Mouse (Mus musculus) forebrain, postnatal 0 days (tissue): Measurements from ENCODE around the gene Sipa1l2. TPM values are rescaled to one million over a fixed set of nuclear protein-coding genes. Genes with fewer than 3 reads are reported as not detected.

Source experiments
- ATAC-seq: fragments of 200-750 bp; cut with Nextera tagmentation; 2 replicates; pipeline ENCODE4 v1.8.0; 2017; ENCODE audit warnings: mild to moderate bottlenecking, moderate library complexity
- DNase-seq: peaks from one replicate; pipeline ENCODE4 v3.0.0-alpha.2; 2015
- H3K27ac ChIP-seq: fragments of 300-500 bp; sonication (generic); 2 replicates; pipeline ENCODE4 v1.5.1; 2014; ENCODE audit warnings: low read depth, mild to moderate bottlenecking, antibody characterized with exemption, low read length, moderate library complexity, mixed read lengths
- H3K27me3 ChIP-seq: fragments of 300-500 bp; sonication (generic); 2 replicates; pipeline ENCODE4 v1.6.1; 2014; ENCODE audit warnings: mild to moderate bottlenecking, low read length, mixed read lengths; ENCODE audit not compliant: insufficient read depth
- H3K36me3 ChIP-seq: fragments of 300-500 bp; sonication (generic); 2 replicates; pipeline ENCODE4 v1.6.1; 2014; ENCODE audit warnings: mild to moderate bottlenecking, moderate library complexity; ENCODE audit not compliant: insufficient read depth
- H3K4me1 ChIP-seq: fragments of 300-500 bp; sonication (generic); 2 replicates; pipeline ENCODE4 v1.6.1; 2014; ENCODE audit warnings: antibody characterized with exemption; ENCODE audit not compliant: insufficient read depth
- H3K4me2 ChIP-seq: fragments of 300-500 bp; sonication (generic); 2 replicates; pipeline ENCODE4 v1.6.1; 2014; ENCODE audit warnings: low read depth, mild to moderate bottlenecking, moderate library complexity
- H3K4me3 ChIP-seq: fragments of 300-500 bp; sonication (generic); 2 replicates; pipeline ENCODE4 v1.5.1; 2014; ENCODE audit warnings: low read depth, low read length, mixed read lengths
- H3K9ac ChIP-seq: fragments of 300-500 bp; sonication (generic); 2 replicates; pipeline ENCODE4 v1.6.1; 2014; ENCODE audit warnings: mild to moderate bottlenecking
- H3K9me3 ChIP-seq: fragments of 300-500 bp; sonication (generic); 2 replicates; pipeline ENCODE4 v1.6.1; 2016; ENCODE audit warnings: low read length
- CTCF ChIP-seq: sonication (generic); IDR thresholded peaks from 2 replicates; pipeline ENCODE4 v1.5.1; 2016; ENCODE audit warnings: antibody characterized with exemption, control low read depth, low read depth
- WGBS: fragments of 180-500 bp; shearing (Covaris S2); extraction: QIAGEN DNeasy Blood & Tissue Kit; methylation state at CpG from one replicate; pipeline ENCODE4 v1.1.7; 2014; 5-methylcytosine and 5-hydroxymethylcytosine counted together
- polyA plus RNA-seq: library from polyadenylated mRNA; unstranded; fragments of >200 nt; fragmentation: Nextera tagmentation; extraction: Ambion mirVana; gene quantifications from 2 replicates; pipeline ENCODE4 v1.2.1, GENCODE M21; 2015
- total RNA-seq: library from RNA; depleted of rRNA; stranded (reverse); fragments of >200 nt; gene quantifications from 2 replicates; pipeline ENCODE4 v1.2.3, GENCODE M21; 2014

Sipa1l2 gene
- total and polyA plus RNA-seq, 2 experiments from 2014 or later, result 10.6 to 44.3 TPM

DNA sequence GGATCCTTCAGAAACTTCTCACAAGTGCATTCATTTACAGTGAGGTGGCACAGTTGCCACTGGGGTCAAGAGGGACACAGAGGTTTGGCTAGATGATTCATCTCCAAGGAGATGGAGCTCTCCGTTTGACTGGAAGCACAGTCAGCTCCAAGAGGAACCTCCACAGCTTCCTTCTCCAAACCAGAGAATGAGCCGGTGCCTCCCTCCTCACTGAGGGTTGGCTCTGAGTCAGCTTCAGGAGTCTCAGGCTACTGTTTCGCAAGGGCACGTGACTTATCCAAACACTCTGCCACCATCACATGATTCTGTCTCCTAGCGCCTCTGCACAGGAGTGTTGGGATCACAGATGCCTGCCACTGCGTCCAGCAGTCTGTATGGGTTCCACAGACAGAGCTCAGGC, 153.5 kb downstream of the Sipa1l2 start:
- no peak overlapping the region for H3K4me2 ChIP-seq
- H3K27ac ChIP-seq, result no peak overlapping the region
- DNase-seq (no peak), ATAC-seq (peak; percentile 25)
- H3K9me3 ChIP-seq, result no peaks in the 10 kb centered on the region
- TF ChIP-seq CTCF, result no peak
- H3K4me3 ChIP-seq, result no peak overlapping the region
- no peaks in the 10 kb centered on the region for H3K27me3 ChIP-seq
- 80% methylated on average over 6 of the region's 6 CpGs for WGBS
- no peaks in the 10 kb centered on the region for H3K4me1 ChIP-seq
- H3K9ac ChIP-seq, result no peak overlapping the region
- H3K36me3 ChIP-seq, result peaks cover 18% of the 10 kb centered on the region; the same call in 1 of the 2 replicates

DNA sequence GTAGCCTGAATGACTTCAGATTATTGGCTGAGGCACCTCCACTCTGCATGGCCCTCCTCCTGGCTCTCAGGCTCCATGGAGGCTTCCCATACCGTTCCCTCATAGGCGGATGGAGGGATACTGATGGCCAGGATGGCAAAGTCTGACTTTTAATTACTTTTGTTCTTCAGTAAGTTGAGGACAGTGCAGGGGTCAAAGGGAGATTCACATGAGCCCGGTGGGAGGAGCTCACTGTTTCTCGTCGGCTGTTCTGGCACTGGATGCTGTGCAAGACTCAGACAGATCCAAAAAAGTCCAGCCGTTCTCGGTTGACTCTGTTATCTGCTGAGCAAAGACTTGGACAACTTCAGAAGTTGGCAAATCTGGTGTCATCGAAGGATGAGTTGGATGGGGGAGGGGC, 155.0 kb downstream of the Sipa1l2 start:
- no peak for DNase-seq
- no peak for TF ChIP-seq CTCF

GRCm38 (mm10) chr8:125413001-125413909, 156.4 kb downstream of the Sipa1l2 start:
- WGBS, result 34% methylated on average over 13 of the region's 13 CpGs
- H3K9ac ChIP-seq, result no peak overlapping the region
- no peak for TF ChIP-seq CTCF
- DNase-seq (no peak), ATAC-seq (no peak)
- no peaks in the 10 kb centered on the region for H3K4me1 ChIP-seq
- no peak overlapping the region for H3K27ac ChIP-seq
- H3K36me3 ChIP-seq, result no peaks in the 10 kb centered on the region
- H3K4me2 ChIP-seq, result no peak overlapping the region
- H3K4me3 ChIP-seq, result no peak overlapping the region
- H3K27me3 ChIP-seq, result no peaks in the 10 kb centered on the region
- H3K9me3 ChIP-seq, result no peaks in the 10 kb centered on the region

More for the DNA sequence above, 155.0 kb downstream of the Sipa1l2 start:
- no peak overlapping the region for H3K27ac ChIP-seq
- H3K4me1 ChIP-seq, result no peaks in the 10 kb centered on the region
- 0 out of 2 replicates have a peak, but pooled peaks cover 9% of the 10 kb centered on the region for H3K36me3 ChIP-seq
- H3K9me3 ChIP-seq, result no peaks in the 10 kb centered on the region
- H3K9ac ChIP-seq, result no peak overlapping the region
- ATAC-seq, result no peak
- H3K4me3 ChIP-seq, result no peak overlapping the region
- H3K27me3 ChIP-seq, result no peaks in the 10 kb centered on the region
- no peak overlapping the region for H3K4me2 ChIP-seq
- WGBS, result 85% methylated on average over 8 of the region's 8 CpGs

GRCm38 (mm10) chr8:125410646-125411045, 159.0 kb downstream of the Sipa1l2 start:
- H3K4me2 ChIP-seq, result no peak overlapping the region
- 73% methylated on average over 5 of the region's 5 CpGs for WGBS
- no peak for TF ChIP-seq CTCF
- no peaks in the 10 kb centered on the region for H3K27me3 ChIP-seq
- ATAC-seq (no peak), DNase-seq (no peak)
- no peak overlapping the region for H3K27ac ChIP-seq
- H3K36me3 ChIP-seq, result no peaks in the 10 kb centered on the region
- no peaks in the 10 kb centered on the region for H3K4me1 ChIP-seq
- H3K9ac ChIP-seq, result no peak overlapping the region
- no peaks in the 10 kb centered on the region for H3K9me3 ChIP-seq
- H3K4me3 ChIP-seq, result no peak overlapping the region

DNA sequence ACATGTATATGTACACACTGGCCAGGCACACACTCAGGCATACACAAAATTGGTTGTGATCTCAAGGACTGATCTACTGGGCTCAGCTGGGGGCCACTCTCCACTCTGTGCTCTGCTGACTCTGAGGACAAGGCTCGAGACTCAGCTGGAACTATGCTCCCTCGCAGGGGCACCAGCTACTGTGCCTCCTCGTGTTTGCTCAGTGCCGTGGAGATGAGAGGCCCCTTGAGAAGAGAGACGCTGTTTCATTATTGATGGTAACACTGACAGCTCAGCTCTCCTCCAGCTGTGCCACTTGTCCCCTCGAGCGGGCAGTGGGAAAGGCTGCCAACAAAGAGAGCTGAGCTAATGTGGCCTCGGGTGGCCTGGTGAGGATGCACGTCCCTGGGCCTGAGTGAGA, 161.9 kb downstream of the Sipa1l2 start:
- DNase-seq, result no peak
- Histone ChIP-seq H3K4me1 (no peaks in the 10 kb centered on the region), H3K4me3 (no peak overlapping the region), H3K27me3 (no peaks in the 10 kb centered on the region), H3K27ac (no peak overlapping the region), H3K9ac (no peak overlapping the region), H3K36me3 (no peaks in the 10 kb centered on the region), H3K4me2 (no peak overlapping the region), H3K9me3 (no peaks in the 10 kb centered on the region)
- no peak for TF ChIP-seq CTCF
- 36% methylated on average over 9 of the region's 9 CpGs for WGBS
- peak; percentile 5; the same call in 1 of the 2 replicates for ATAC-seq

DNA sequence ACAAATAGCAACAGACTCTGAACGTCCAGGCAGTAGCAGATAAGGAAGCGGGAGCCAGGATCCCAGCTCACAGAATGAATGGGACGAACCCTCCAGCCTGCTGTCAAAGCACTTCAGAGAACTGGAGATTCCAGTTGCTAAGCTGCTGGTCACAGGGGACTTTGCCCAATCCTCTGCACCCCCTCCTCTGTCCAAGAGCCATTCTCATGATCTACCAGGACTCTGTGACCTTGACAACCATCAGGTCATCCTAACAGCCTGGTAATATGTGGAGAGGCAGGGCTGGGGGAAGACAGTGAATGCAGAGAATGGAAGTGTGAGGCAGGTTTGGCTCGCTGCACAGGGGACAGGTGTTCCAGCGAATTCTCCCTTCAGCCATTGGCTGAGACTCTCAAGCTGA, 163.2 kb downstream of the Sipa1l2 start:
- no peak overlapping the region for H3K9ac ChIP-seq
- H3K36me3 ChIP-seq, result no peaks in the 10 kb centered on the region
- DNase-seq, result no peak
- no peaks in the 10 kb centered on the region for H3K27me3 ChIP-seq
- TF ChIP-seq CTCF, result no peak
- H3K4me3 ChIP-seq, result no peak overlapping the region
- 75% methylated on average over 5 of the region's 5 CpGs for WGBS
- no peak overlapping the region for H3K27ac ChIP-seq
- H3K9me3 ChIP-seq, result no peaks in the 10 kb centered on the region
- no peaks in the 10 kb centered on the region for H3K4me1 ChIP-seq
- no peak for ATAC-seq
- H3K4me2 ChIP-seq, result no peak overlapping the region

DNA sequence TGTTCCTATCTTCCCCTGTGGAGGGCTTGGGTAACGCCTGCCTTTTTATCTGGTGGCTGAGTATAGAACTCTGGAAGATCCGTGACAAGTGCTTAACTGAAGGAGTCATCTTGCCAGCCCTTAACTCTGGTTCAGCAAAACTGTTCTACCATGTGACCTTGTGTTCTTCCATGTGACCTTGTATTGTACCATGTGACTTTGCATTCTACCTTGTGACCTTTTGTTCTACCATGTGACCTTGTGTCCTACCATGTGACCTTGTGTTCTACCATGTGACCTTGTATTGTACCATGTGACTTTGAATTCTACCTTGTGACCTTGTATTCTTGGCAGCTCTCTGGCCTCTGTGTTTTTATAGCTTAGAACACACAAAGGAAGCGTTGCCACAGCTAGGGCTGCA, 168.3 kb downstream of the Sipa1l2 start:
- 83% methylated on average over 3 of the region's 3 CpGs for WGBS
- DNase-seq (no peak), ATAC-seq (no peak)
- H3K4me2 ChIP-seq, result no peak overlapping the region
- no peak overlapping the region for H3K27ac ChIP-seq
- no peak for TF ChIP-seq CTCF
- no peak overlapping the region for H3K9ac ChIP-seq
- H3K36me3 ChIP-seq, result no peaks in the 10 kb centered on the region
- no peaks in the 10 kb centered on the region for H3K4me1 ChIP-seq
- H3K27me3 ChIP-seq, result no peaks in the 10 kb centered on the region
- no peak overlapping the region for H3K4me3 ChIP-seq
- no peaks in the 10 kb centered on the region for H3K9me3 ChIP-seq
